8 mouse cellular contexts compared by ENCODE assay signal in genomic region chr19:25236596-25237491, GRCm38 (mm10). TPM values are rescaled to one million over a fixed set of nuclear protein-coding genes. Genes with fewer than 3 reads are reported as not detected.
A peak's percentile ranks its signal among the peaks of the same experiment; 100 is the strongest.
DNase-seq lines count a peak whose midpoint lies in the region; TF ChIP-seq lines count a peak whose summit lies in the region.

Gene Kank1, plus strand, starts transcription at chr19:25236975.

- H3K4me3 ChIP-seq in lung, adult 2 months (replicated peaks; ENCODE audit: extremely low read depth, low read depth, low read length) = peak within 1 kb of the TSS; percentile 67

- H3K4me1 ChIP-seq in lung, adult 2 months (ENCODE audit: control insufficient read depth, insufficient read depth, low read length) = no peaks in the 10 kb centered on the region; the same call in 1 of the 2 replicates

- TF ChIP-seq POLR2A in lung, adult 2 months (IDR thresholded peaks at IDR 0.05; ENCODE audit: borderline replicate concordance, extremely low read depth, low read depth, low read length) = no peak

- TF ChIP-seq CTCF in lung, adult 2 months (IDR thresholded peaks at IDR 0.05; ENCODE audit: insufficient read depth, low read length) = no peak

- DNase-seq in ES-CJ7 (ENCODE audit: low read depth, low spot score) = peak; percentile 83
- peak; percentile 5 for DNase-seq in cerebellum, adult 8-10 months
- DNase-seq in frontal cortex, adult 2 months (ENCODE audit: extremely low spot score in 1 of 2, low spot score in 1 of 2) = peak in 1 of 2 experiments; percentile 38
- peak; percentile 65 to 76 for DNase-seq in heart, postnatal 36 days
- DNase-seq in layer of hippocampus, adult 18-20 months (ENCODE audit: low spot score in 2 of 2) = peak; percentile 14 to 48
- DNase-seq in lung, adult 2 months = peak; percentile 62
- peak; percentile 58 for DNase-seq in ovary, adult 18-20 months (ENCODE audit: low spot score)
- DNase-seq in thymus, postnatal 25 days = peak; percentile 49

- WGBS in lung, adult 2 months = under 1% methylated on average over 76 of the region's 76 CpGs

- intact Hi-C loops in heart, postnatal 36 days (cut with DNase I) = loop anchor here (1.0 to 5.0 kb wide), 2 partner anchors 95 to 105 kb away; no protein-coding TSS in a partner anchor

RNA-seq across cellular contexts. Expression of gene Kank1, which starts in this region (rescaled TPM):
- polyA plus RNA-seq in frontal cortex, adult 2 months (2012; rRNA removed) = 17.0 and 17.3 TPM in 2 replicates
- total RNA-seq in heart, postnatal 36 days (2021) = 10 to 100 TPM; 38.6 to 44.7 TPM
- 10 to 100 TPM; 17.8 to 20.1 TPM for total RNA-seq in layer of hippocampus, adult 18-20 months (2021)
- 26.0 and 38.2 TPM in 2 replicates for polyA plus RNA-seq in lung, adult 2 months (2012; rRNA removed)
